Mouse (Mus musculus): ENCODE data around the gene Gm49378. TPM values are rescaled to one million over a fixed set of nuclear protein-coding genes. Genes with fewer than 3 reads are reported as not detected.
A peak's percentile ranks its signal among the peaks of the same experiment; 100 is the strongest.

Gene Gm49378
- total RNA-seq, 2 experiments from 2014 or later, result 1.7 to 2.4 TPM

DNA sequence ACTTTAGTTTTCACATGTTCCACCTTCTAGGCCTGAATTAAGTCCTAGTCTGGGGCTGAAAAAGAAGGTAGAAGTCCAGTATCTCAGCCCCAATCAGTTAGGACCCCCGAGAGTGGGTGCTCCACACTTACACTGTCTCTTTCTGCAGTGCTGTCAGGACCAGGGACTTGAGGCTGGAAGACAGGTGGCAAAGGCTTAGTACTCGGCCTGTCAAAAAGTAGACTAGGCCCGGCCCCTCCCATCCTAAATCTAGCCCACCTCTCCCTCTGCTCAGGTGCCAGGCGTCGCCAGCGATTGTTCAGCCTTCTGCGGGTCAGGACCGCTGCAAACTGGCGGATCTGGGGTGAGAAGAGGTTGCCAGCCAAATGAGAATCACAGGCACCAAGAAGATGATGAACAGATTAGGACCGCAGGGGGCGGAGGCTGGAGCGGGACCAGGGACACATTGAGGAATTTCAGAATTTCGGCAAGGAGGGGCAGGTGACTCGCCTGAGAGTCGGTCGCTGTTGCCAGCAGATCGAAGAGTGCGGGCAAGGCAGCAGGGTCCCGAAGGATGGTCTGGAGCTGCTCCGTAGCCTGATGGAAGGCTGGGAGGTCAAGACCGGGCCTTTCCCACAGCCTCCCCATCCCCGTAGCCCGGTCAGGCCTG is 2.7 kb downstream of the Gm49378 start:
- peak; percentile 31 to 48 for DNase-seq (ENCODE audit: low spot score in 2 of 2)

DNA sequence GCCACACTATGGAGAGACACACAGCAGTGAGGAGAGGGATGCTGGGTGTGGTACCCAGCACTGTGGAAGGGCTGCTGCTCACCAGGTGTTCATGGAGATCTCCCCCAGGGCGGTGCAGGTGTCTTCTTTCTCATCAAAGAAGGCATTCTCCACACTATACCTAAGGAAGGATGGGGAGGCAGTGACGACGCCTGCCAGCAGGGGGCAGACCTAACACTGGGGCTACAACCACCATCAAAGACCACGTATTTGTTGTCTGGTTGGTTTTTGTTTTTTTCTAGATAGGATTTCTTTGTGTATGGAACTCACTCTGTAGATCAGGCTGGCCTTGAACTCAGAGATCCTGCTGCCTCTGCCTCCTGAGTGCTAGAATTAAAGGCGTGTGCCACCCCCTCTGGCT is 8.4 kb downstream of the Gm49378 start:
- peak in 1 of 2 experiments; percentile 39 for DNase-seq (ENCODE audit: low spot score in 2 of 2)

DNA sequence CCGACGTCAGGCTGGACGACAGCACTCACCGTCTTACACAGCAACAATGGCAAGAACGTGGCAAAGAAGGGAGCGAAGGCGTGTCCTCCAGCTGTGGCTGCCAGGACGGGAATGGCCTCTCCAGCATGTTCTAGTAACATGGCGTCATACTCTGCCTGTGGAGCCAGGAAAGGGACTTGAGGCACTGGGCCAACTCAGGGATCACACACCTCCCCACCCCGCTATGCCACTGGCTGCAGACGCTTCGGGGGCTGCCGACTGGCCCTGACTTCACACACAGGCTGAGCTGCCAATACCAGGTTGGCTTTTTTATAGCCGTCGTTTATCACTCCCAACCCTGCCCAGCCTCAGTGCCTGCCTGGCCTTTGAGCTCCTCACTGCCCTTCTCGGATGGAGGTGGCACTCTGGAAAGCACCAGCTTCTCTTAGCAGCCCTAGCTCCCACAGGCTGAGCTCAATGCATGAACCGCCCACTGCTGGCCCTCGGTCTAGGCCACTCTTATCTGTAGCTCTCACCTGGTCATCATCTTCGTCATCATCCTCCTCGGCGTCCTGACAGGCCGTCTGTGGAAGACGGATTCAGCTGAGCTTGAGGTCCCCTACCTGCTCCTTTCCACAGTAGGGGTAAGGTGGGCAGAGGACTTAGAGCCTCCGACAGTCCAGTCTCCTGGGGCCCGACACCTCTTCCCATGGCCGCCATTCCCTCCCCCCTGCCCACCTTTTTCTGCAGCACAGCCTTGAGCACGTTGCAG is 9.4 kb downstream of the Gm49378 start:
- no peak for DNase-seq (ENCODE audit: low spot score in 2 of 2)

DNA sequence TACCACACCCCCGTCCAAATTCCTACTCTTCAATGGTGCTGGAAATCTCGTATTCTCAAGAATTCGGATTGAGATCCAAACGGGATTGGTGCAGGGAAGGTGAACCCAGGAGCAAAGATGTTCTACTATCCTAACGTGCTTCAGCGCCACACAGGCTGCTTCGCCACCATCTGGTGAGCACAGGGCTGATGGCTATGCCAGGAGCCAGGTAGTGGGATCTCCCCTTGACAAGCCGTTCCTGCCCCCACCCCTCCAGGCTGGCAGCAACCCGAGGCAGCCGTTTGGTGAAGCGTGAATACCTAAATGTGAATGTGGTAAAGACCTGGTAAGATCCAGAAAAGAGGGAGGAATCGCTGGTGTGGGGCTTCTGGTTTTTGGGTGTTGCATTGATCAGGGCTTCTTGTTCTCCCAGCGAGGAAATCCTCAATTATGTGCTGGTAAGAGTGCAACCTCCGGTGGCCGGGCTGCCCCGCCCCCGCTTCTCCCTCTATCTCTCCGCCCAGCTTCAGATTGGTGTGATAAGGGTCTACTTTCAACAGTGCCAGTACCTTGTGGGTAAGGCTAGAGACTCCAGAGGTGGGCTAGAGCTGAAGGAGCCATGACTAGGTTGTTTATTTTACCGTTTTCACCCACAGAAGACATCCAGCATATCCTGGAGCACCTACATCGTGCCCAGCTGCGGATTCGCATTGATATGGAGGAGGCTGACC is 19.1 kb downstream of the Gm49378 start:
- DNase-seq (ENCODE audit: low spot score in 2 of 2), result no peak

DNA sequence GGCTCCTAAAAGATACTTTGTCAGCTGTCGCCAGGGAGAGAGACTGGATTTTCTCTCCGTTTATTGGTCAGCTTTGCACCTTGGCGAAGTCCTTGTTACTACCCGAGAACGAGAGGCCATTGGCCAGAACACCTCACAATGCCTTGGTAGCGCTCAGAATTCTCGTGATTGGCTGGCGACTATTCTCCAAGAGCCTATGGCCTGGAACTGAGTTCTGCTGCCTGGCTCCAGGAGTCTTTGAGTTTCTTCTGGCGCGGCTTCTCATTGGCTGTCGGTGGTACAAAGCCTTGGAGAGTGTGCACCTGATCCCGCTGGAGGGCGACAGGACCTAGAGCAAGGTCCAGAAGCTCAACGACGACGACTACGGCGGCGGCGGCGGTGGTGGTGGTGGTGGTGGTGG is 19.9 kb downstream of the Gm49378 start, which contains the start of gene Rec8:
TSS of gene Rec8 (plus strand) at position 216 of the 400 bp plus-strand sequence.
- no peak for DNase-seq (ENCODE audit: low spot score in 2 of 2)

DNA sequence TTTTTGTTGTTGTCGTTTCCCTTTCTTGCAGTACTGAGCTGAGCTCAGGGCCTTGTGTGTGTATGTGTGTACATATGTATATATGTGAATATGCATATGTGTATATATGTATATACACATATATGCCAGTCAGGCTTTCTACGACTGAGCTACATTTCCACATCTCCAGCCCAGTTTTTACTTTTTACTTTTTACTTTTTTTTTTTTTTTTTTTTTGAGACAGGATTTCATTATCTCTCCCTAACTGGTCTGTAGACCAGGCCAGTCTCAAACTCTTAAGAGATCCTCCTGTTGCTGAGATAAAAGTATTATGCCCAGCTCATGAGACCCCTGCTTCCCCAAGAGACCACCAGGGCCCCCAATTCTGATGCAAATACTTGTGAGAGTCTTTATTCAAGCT is 20.9 kb downstream of the Gm49378 start:
- DNase-seq (ENCODE audit: low spot score in 2 of 2), result no peak

DNA sequence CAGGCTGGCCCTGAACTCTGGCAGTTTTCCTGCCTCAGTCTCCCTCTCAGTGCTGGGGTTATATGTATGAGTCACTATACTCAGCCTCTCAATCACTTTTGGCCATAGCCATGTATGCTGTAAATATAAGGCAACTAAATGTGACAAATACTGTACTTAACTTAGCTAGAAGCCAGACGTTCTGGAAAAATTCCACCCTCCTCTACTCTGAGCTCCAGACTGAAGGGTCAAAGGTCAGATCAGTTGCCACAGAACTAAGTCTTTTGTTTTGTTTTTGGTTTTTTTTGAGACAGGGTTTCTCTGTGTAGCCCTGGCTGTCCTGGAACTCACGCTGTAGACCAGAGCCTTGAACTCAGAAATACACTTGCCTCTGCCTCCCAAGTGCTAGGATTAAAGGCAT is 21.8 kb downstream of the Gm49378 start:
- no peak for DNase-seq (ENCODE audit: low spot score in 2 of 2)

DNA sequence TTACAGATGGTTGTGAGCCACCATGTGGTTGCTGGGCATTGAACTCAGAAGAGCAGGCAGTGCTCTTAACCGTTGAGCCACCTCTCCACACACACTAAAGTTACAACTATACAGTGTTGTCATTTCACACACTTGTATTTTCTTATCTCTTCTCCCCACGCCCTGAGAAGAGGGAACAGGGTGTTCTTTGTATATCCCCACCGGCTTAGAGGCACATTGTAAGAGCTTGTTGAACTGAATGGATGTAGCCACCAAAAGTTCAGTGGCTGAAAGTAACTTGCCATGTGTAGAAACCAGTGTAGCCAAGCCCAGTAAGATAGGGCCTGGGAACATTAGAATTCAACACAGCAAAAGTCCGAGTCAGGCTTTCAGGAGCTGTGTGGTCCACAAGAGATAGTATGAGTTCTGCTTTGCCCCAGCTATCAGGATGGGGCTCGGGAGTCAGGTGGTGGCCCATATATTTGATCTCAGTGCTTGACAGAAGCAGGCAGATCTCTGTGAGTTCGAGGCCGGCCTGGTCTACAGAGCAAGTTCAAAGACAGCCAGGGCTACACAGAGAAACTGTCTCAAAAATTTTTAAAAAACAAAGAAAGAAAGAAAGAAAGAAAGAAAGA is 23.0 kb downstream of the Gm49378 start:
- no peak for DNase-seq (ENCODE audit: low spot score in 2 of 2)

DNA sequence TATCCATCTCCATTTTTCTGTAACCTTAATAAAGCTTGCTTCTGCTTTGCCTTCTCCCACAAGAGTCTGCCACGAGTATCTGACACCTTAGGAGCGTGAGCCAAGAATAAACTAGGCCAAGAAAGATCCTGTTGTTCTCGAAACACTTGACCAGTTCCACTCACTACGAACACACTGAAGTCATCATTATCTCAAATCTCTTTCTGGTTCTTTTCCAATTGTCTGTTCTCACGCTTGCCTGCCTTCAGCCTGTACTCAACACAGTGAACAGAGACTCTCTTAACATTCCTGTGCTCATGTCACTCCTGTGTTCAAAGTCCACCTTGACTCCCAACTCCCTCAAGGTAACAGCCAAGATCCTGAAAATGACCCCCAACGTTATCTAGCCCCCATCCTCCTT is 24.3 kb downstream of the Gm49378 start:
- DNase-seq (ENCODE audit: low spot score in 2 of 2), result no peak

DNA sequence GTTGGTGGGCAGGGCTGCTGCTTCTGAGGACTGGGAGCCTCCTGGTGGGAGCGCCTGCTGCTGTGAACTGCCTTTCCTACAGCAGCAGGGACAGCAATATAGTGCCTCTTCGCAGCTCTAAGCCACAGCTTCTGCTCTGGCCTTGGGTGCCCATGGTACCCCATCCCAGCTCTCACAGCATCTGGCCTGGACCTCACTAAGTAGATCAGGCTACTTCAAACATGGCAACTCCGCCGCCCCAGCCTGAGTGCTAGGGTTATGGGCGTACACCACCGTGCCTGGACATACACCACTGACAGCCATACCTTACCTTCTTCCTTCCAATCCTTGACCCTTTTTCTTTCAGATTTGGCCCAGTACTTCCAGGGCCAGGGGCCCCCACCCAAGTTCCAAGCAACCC is 29.4 kb downstream of the Gm49378 start:
- no peak for DNase-seq (ENCODE audit: low spot score in 2 of 2)

DNA sequence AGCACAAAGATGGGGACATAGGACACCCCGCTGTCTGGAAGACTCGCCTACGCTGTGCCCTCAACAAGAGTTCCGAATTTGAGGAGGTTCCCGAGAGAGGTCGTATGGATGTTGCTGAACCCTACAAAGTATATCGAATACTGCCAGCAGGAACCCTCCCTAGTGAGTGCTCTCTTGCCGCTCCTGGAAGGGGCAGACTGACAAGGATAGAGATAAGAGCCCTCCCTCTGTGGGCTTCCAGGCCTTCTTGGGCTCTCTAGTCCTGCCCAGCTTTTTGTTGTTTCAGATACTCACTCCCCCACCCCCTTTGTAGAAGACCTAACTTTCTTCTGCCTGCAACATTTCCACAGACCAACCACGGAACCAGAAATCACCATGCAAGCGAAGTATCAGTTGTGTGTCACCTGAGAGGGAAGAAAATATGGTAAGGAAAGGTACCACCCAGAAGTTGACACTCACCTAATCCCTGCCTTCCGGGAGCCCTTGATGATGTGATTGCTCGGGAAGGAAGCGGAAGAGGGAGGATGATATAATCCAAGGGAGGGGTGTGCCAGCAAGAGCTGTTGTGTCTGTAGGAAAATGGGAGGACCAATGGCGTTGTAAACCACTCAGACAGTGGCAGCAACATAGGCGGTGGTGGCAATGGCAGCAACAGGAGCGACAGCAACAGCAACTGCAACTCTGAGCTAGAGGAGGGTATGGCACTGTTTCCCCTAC is 31.8 kb downstream of the Gm49378 start:
- DNase-seq (ENCODE audit: low spot score in 2 of 2), result no peak

DNA sequence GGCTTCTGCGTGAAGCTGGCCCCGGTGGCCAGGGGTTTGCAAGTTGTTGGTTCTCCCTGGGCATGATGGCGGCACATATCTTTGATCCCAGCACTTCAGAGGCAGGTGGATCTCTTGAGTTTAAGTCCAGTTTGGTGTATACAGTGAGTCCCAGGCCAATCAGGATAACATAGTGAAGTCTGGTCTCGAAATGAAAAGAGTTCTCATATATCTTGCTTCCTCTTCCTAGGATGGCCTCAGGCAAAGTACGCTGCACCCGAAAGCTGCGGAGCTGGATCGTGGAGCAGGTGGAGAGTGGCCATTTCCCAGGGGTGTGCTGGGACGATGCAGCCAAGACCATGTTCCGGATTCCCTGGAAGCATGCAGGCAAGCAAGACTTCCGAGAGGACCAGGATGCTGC is 32.9 kb downstream of the Gm49378 start:
- no peak for DNase-seq (ENCODE audit: low spot score in 2 of 2)

DNA sequence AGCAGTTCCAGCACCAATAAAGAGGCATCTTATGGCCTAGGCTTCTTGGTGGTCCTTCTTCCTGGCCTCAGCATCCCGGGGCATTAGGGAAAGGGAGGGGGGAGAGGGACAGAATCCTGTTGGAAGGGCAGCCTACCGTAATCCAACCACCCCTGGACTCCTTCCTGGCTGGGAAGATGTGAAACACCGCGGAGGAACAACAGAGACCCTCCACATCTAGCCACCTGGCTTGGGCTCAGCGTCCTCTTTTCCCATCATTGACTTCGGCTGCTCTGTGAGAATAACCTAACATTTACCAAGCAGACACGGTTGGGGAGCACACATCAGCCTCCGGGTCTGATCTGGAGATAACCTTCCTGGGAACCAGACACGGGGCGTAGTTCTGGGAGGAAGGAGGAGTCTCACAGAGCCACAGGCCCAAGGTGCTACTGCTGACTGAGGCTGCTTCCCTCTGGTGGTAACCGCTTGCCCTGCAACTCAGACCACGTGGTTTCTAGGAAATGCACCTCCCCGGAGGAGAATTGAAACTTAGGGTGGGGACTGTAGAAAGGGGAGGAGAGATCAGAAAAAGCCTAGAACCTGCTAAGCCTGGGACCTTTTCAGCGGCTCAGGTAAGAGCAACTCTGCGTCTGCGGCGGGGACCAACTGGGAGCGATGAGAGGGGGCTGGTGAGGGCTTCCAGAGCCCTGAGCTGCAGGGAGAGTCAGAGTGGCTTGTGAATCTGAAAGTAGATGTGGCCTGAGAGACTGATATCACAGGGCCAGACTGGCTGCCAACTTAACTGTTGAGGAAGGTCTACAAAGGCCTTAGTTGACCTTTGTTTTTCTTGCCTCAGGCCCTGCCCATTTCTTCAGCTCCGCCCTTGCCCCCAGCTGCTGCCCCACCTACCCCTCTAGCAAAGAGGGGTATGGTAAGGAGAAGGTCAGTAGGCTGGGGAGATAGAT is 33.8 kb downstream of the Gm49378 start:
- DNase-seq (ENCODE audit: low spot score in 2 of 2), result peak; percentile 78 to 88

DNA sequence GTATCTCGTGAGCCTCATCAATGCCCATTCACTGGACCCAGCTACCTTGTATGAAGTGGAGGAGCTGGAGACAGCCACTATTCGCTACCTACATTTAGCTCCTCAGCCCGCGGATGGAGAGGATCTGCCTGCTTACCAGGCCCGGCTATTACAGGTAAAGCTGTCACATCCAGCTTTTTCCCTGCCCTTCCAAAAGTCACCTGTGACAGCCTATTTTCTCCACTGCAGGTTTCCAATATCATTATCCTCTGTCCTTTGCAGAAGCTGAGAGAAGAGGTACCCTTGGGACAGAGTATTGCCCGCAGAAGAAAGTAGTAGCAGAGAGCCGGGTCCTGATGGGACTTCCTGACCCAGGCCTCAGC is 34.4 kb downstream of the Gm49378 start, which contains the start of gene Irf9:
TSS of gene Irf9 (plus strand) at position 301 of the 362 bp plus-strand sequence.
- no peak for DNase-seq (ENCODE audit: low spot score in 2 of 2)

DNA sequence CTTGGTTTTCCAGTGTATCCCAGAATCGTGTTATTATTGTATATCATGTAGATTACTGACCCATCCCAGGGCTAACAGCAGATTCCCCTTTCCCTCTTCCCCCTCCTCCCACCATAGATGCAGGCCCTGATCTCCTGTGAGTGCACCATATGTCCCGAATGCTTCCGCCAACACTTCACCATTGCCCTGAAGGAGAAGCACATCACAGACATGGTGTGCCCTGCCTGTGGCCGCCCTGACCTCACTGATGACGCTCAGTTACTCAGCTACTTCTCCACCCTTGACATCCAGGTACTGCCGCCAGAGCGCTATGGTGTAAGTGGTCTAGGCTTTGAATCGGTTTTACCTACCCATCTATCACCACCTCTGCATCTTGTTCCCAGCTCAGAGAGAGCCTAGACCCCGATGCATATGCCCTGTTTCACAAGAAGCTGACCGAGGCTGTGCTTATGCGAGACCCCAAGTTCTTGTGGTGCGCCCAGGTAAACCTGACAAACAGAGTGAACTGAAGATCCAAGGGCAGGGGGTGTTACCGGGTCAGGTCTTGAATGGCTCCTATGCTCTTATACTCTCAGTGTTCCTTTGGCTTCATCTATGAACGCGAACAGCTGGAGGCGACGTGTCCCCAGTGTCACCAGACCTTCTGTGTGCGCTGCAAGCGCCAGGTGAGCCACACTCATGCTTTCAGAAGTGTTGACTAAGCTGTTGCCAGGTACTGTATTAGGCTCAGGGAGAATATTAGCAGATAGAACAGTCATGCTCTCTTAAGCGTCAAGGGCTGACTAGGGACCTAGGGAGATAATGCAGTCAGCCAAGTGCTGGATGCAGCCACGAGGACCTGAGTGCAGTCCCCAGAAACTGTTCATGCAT is 38.9 kb downstream of the Gm49378 start:
- no peak for DNase-seq (ENCODE audit: low spot score in 2 of 2)

DNA sequence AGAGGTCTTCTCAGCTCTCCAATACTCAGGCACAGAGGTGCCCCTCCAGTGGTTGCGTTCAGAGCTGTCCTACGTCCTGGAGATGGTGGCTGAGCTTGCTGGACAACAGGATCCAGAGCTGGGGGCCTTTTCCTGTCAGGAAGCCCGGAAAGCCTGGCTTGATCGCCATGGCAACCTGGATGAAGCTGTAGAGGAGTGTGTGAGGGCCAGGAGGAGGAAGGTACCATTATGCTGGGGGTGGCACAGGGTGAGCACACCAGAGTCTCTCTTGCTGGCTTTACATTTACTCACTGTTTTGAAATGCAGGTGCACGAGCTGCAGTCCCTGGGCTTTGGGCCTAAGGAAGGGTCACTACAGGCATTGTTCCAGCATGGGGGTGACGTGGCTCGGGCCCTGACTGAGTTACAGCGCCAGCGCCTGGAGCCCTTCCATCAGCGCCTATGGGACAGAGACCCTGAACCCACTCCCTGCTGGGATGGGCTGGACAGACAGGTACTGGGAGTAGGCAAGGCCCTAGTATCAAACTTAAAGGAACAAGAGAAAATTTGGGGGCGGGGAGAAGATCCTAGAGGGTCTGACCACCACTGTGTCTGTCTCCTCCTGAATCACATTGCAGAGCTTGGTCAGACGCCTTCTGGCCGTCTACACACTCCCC is 41.5 kb downstream of the Gm49378 start:
- DNase-seq (ENCODE audit: low spot score in 2 of 2), result no peak

DNA sequence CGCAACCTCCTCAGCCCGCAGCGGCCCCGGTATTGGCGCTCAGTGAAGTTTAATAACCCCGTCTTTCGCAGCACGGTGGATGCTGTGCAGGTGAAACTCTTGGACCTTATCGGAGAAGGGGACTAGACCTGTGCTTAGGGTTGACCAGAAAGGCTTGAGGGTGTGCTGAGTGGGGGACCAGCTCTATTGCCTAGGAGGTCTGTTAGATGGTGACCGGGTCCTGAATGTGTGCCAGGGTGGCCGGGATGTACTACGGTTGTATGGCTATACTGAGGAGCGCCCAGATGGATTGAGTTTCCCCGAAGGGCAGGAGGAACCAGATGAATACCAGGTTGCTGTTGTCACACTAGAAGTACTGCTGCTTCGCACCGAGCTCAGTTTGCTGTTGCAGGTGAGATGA is 45.5 kb downstream of the Gm49378 start:
- no peak for DNase-seq (ENCODE audit: low spot score in 2 of 2)

DNA sequence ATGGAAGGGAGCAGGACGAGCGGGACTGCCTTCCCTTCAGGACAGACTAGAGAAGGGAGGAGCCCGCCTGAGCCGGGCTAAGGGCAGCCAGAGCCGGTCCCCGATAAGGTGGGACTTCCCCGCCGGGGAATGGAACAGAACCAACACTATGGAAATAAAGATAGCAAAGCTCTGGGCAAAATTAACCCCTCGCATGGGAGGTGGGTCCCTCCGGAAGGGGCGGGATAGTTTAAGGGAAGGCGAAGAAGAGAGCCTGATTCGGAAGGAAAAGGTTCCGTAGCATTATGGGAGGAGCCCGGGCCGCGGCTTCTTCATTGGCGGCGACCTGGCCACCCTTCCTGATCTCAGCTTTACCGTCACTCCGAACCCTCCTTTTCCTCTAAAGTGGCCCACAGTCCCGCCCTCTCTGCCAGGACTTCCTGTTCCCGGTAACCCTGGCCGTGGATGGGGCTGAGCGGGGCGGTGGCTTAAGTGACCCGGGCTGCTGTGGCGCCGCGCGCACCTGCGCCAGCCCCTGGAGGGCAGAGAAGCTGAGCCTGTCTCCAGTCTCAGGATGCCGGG is 46.3 kb downstream of the Gm49378 start, which contains the start of gene Rnf31:
TSS of gene Rnf31 (plus strand) at position 378 of the 561 bp plus-strand sequence.
- DNase-seq (ENCODE audit: low spot score in 2 of 2), result peak; percentile 82 to 91
